Mouse (Mus musculus): Measurements from ENCODE around the gene Gm8206.
"Not testable (repeated sequence)": the region's sequence is repeated elsewhere in the genome, so short reads cannot be mapped to it uniquely, and the experiment has no call there.

The Gm8206 gene

DNA sequence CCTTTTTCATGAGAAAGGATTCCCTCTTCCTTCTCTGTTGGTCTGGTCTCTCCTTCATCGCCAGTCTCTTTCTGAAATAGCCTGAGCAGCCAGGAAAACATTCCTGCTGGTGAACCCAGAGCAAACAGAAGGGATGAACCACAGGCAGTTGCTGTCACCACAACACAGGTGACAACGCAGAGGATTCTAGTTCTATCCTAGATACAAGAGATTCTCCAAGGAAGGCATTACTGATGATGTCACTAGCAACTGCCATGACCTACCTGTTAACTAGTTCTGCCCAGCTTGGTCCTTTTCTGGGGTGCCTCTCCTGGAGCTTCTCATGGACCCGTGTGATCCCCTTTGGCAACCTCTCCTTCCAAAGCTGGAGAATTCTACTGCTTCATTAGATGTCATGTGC lies at the start of gene Gm8206:
Gm8206 (minus strand) TSS at position 101 of the 400 bp plus-strand sequence.
- in situ Hi-C loops (cut with MboI, MseI) = not testable (repeated sequence)

DNA sequence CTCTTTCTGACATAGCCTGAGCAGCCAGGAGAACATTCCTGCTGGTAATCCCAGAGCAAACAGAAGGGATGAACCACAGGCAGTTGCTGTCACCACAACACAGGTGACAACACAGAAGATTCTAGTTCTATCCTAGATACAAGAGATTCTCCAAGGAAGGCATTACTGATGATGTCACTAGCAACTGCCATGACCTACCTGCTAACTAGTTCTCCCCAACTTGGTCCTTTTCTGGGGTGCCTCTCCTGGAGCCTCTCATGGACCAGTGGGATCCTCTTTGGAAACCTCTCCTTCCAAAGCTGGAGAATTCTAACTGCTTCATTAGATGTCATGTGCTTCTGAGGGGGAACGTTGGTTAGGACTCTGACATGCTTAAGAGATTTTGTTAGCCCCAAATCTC lies 32.0 kb upstream of the Gm8206 start, which contains the start of gene Gm3476:
Gm3476 (minus strand) TSS at position 101 of the 400 bp plus-strand sequence.
- in situ Hi-C loops (cut with MboI, MseI) = not testable (repeated sequence)

DNA sequence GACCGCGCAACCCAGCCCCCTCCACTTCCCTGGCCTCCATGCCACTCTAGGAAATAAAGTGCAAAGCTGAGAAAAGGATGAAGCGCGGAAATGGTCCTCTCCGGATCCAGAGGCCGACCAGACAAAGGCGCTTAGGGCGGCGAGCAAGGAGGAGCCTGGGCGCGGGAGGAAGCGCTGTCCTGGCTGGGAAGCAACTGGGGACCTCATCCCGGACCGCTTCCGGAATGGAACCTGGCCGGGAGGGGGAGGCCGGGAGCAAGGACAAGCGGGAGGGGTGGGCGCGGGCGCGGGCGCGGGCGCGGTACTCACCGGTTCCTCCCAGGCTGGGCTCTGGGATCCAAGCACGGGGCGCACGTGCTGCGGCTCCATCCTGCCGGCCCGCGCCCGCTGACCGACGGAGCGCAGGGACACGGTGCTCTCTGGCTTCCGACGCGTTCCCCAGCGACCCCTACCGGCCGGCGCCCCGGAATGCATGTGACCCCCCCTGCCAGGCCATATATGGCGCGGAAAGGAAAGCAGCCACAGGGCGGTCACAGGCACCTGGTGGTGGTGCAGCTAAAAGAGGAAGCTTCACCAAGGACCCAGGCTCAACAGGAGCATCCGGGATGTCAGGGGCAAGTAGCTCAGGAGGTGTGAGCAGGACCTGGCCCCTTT lies 14.7 kb upstream of the Gm8206 start, which contains the start of gene Gm3468:
Gm3468 (minus strand) TSS at position 394 of the 654 bp plus-strand sequence.
- in situ Hi-C loops (cut with MboI, MseI) = not testable (repeated sequence)

DNA sequence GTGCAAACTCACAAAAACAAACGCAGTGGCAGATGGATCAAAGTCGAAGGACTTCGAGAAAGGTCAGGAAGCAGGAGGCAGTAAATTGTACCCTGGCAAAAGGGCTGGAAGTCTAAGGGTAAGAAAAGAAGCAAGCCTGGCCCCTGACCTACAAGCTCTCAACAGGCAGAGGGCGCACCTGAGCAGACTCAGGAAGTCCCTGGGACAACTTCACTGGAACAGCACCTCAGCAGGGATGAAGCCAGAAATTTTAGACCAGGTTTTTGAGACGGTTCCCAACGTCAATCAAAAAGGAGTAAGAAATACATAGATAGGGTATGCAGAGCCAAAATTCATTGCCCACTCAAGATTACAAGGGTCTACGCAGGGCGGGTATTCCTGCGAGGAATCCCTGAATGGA lies 13.8 kb upstream of the Gm8206 start:
- in situ Hi-C loops (cut with MboI, MseI) = not testable (repeated sequence)

DNA sequence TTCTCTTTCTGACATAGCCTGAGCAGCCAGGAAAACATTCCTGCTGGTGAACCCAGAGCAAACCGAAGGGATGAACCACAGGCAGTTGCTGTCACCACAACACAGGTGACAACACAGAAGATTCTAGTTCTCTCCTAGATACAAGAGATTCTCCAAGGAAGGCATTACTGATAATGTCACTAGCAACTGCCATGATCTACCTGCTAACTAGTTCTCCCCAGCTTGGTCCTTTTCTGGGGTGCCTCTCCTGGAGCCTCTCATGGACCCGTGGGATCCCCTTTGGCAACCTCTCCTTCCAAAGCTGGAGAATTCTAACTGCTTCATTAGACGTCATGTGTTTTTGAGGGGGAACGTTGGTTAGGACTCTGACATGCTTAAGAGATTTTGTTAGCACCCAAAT lies 35.6 kb downstream of the Gm8206 start, which contains the start of gene Gm6337:
Gm6337 (minus strand) TSS at position 101 of the 400 bp plus-strand sequence.
- in situ Hi-C loops (cut with MboI, MseI) = loop anchor here (10.0 kb wide), 1 partner anchor 1207 kb away; the partner anchor contains the start of gene Gm3727

DNA sequence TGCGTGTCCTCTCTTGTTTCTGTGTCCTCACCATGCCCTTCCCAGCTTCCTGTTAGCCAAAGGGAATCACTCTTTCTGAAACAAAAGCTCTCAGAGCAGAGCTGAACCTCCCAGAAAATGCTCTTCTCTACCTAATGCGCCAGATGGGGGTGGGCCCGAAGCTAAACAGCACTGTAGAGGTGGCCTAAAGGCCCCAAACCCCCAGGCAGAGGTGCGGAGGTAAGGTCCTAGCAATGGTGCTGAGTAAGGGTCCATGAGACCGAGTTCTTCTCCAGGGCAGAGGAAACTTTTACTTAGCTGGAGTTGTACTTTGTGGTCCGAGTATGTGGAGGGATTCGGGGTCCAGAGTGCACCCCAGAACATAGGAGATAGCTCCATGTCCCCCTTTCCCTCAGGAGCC lies 106.6 kb downstream of the Gm8206 start:
- in situ Hi-C loops (cut with MboI, MseI) = loop anchor here (25.0 kb wide), 1 partner anchor 1525 kb away; no protein-coding TSS in a partner anchor

DNA sequence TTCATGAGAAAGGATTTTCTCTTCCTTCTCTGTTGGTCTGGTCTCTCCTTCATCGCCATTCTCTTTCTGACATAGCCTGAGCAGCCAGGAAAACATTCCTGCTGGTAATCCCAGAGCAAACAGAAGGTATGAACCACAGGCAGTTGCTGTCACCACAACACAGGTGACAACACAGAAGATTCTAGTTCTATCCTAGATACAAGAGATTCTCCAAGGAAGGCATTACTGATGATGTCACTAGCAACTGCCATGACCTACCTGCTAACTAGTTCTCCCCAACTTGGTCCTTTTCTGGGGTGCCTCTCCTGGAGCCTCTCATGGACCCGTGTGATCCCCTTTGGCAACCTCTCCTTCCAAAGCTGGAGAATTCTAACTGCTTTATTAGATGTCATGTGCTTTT lies 114.7 kb downstream of the Gm8206 start, which contains the start of gene Gm3453:
Gm3453 (minus strand) TSS at position 101 of the 400 bp plus-strand sequence.
- in situ Hi-C loops (cut with MboI, MseI) = loop anchor here (25.0 kb wide), 1 partner anchor 1533 kb away; no protein-coding TSS in a partner anchor
